Mouse (Mus musculus) gastrocnemius, postnatal 10 days (tissue): Measurements from ENCODE around the gene Cebpe. TPM values are rescaled to one million over a fixed set of nuclear protein-coding genes. Genes with fewer than 3 reads are reported as not detected.
A peak's percentile ranks its signal among the peaks of the same experiment; 100 is the strongest.

Source experiments
- DNase-seq: peaks from one replicate; pipeline ENCODE4 v3.0.0; 2021; ENCODE audit warnings: mixed read lengths
- long read RNA-seq, 2 experiments: library from polyadenylated mRNA; stranded (forward); transcript quantifications; one replicate each; pipeline ENCODE4 v2.0.0; 2021
- total RNA-seq, 2 experiments: library from RNA; stranded (reverse); gene quantifications; 2 replicates each; pipeline ENCODE4 v1.2.3; 2021

Cebpe gene
- total RNA-seq = under 1 TPM in 1 of 2 experiments, not detected in 1; 0.50 TPM
- long read RNA-seq, experiment 1 = 0 reads
- long read RNA-seq, experiment 2 = 0 reads

DNA sequence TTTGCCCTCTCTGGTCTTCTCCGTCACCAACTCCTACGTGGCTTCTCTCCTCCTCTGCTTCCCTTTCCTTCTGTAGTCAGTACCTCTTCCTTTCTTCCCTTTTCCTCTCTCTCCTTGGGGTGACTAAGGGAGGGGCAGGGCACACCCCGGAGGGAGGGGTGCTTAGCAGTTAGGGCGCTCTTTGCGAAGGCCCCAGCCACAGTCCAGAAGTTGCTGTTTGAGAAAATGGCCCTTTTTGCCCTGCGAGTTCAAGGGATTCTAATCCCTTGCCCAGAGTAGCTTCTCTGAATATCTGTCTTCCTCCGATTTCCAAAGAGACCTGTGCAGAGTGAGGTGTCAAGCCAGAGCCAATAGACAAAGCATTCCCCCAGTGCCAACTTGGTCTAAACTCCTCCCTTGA lies at the start of gene Cebpe:
Gene Cebpe (minus strand): TSS at position 101 of the 400 bp plus-strand sequence.
- no peak for DNase-seq

DNA sequence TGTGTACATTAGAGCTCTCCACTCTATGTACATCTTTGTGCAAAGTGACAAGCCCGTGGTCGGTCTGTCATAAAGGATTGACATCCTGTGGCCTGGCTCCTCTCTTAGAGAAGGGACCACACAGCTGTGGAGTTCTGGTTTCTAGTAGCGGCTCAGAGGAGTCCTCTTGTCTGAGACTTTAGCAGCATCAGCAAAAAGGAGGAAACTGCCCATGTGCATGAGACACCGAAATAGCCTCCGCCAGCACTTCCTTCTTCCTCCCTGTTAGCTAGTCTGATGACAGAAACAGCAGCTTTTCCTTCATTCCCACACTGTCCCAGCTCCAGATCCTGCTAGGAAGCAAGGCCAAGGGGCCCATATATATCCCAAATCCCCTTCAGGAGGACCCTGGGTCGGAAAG lies 44.4 kb upstream of the Cebpe start:
- no peak for DNase-seq

DNA sequence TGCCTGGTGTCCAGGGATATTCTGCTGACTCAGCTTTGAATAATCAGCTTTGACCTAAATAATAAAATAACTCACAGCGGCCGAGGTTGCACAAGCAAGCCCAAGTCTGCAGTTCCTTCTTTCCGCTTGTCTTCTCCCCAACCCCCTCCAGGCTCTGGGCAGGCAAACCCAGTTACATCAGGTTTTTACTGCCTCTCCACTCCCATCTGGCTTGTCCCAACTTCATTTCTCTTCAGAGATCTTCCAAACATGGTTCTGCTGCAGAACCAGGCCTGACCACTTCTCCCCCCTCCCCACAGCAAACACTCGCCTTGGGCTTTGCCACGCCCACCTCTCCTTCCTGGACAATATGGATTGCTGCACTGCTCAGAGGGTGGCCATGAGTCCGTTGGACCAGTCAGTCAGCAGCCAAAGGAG lies 42.6 kb upstream of the Cebpe start:
- DNase-seq = no peak

DNA sequence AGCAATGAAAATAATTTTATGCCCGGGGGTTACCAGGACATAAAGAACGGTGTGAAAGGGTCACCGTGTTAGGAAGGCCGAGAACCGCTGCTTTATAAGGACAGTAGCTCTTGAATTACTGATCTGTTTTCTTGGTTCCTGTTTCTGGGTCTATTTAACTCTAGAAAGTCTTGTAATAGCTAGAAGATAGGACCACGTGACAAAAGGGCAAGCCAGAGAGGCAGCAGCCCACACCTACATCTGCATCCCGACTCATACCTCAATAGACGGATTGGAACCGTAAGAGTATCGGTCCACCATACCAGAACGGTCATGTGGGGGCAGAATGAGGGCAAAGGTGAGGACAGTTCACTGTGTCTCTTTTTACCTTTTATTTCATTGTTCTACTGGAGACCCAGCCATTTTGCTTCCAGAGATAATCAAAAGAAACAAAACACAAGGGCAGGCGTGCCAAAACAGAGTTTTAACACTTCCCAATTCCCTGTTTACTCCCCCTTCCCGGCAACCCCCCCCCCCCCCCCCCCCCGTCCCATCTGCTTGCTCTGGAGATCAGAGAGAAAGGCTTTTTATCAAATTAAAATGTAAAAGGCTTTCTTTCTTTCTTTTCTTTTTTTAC lies 42.1 kb upstream of the Cebpe start:
- no peak for DNase-seq

DNA sequence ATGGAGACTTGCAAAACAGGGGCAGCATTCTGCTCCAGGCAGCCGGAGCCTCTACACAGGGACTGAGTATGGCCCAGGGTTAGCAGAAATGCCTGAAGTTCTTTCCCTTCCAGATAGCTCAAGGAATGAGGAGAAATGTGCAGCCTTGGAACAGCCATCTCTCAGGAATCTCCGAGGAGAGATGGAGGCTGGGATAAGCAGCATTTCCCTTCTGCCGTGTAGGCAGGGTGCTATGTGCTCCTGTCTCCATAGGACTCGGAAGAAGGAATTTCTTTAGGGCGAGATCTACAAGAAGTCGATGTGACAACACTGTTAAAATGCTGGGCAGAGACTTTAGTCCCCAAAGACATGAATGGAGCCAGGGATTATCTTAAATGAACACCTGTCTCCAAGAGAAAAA lies 41.0 kb upstream of the Cebpe start:
- no peak for DNase-seq

DNA sequence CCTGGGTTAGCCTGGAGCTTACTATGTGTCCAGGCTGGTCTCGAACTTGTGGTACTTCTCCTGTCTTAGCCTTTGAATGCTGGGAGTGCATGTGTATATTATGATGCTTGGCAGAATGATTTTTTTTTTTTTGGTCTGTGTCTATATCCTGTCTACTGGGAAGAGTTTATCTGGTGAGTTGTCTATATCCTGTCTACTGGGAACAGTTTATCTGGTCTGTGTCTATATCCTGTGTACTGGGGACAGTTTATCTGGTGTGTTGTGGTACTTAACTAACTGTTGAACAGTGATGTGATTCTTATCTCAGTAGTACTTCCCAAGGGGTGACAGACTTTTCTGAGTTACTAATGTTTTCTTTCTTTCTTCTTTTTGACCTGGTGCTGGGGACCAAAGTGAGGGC lies 39.8 kb upstream of the Cebpe start:
- no peak for DNase-seq

DNA sequence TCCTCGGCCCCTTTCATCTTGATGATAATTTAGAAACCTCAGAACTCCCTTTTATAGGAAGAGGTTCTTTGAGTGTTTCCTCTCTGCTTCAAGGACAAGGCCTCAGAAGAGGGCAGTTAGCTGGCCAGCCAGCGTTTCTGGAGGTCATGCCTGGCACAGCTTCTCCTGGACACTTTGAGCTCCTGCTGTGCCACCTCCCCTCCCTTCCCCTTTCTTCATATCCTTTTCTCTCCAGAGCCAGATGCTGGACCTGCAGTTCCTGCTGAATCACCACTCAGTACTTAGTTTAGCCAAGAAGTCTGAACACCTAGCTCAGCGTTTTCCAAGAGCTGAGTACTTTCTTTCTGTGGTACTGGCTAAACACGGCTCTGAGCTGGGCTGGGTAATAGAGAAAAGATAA lies 37.3 kb upstream of the Cebpe start:
- DNase-seq = no peak

DNA sequence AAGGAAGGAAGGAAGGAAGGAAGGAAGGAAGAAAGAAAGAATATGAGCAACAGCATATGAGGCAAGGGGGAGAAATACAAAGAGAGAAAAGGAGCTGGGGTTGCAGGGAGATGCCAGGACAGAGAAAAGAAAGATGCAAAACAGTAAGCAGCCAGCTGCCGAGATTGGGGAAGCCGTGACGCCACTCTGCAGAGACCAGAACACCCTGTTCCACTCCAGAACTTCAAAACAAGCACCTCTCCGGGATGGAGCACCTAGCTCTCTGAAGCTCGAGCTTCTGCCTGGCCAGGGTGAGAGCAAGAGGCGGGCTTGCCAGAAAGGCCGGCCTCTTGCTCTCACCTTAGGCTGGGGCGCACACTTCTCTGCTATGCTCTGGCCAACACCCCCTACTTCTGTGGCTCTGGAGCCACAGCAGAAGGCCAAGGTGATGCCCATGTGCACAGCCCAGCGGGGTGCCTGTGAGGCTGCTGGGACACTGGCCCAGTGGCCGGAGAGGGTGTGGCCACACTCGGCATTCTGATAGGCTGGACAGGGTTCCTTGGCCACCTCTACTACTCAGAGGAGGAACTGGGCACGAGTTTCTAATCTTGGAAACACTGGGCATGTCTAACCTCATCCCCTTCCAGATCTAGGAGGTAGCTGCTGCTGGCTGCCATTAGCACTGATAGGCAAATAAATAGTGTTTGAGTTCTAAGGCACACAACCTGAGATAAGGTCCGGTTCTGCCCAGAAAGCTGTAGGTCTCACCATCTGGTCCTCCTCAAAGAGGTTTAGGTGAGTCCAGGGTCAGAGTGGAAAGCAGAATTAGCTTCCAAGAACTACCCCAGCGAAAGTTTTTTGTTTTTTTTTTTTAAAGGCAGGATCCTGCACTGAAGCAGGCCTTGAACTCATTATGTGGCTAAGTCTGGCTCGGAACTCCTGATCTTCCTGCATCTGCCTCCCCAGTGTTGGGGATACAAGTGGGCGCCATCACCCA lies 36.3 kb upstream of the Cebpe start:
- DNase-seq = peak; percentile 46

DNA sequence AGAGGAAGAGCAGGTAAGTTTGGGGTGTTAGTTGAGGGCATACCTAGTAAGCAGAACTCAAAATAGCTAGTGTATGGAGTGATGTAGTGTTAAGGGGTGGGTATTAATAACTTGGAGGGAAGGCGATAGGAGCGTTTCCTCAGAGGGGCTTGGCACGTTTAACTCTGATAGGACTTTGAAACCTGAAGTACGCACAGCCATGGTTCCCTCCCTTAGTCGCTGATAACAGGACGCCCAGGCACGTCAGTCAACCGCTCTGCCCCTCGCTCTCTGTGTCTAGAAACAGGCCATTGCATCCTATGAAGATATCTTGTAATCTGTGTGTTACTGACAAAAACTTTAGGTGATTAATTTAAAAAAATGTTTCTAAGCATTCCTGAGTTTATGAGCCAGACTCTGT lies 34.1 kb upstream of the Cebpe start:
- DNase-seq = no peak

DNA sequence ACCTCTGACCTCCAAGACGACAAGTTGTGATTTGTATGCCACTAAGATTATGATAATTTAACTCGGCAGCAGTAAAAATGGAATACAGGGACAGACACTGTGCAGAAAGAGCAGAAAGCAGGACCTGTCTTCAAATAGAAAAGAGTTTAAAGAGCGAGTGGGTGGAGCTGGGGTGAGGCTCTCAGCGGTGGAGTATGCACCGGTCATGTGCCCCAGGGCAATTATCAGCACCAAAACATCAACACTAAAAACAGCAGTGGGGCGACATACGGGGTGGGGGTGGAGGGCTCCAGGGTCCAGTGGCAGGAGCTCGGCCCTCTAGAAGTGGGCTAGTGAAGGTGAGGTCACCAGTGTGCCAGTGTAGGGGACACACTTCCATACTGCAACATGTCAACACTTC lies 32.5 kb upstream of the Cebpe start:
- no peak for DNase-seq

DNA sequence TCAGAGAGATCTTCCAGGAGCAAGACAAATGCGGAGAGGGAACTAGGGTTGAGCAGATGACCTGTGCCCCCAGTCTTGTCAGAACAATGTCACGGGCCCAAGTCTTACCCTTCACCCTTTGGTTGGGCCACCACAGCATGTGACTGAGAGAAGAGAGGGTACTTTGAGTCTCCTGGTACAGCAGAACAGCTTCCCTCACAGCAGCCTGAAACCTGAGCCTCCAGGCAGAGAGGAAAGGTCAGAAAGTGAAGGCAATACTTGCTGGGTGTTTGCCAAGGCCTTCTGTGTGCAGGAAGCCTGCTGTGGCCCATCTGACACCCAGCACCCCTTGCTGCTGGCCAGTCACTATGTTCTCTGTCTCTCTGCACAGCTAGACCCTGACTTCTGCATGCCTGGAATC lies 30.4 kb upstream of the Cebpe start:
- peak; percentile 36 for DNase-seq

DNA sequence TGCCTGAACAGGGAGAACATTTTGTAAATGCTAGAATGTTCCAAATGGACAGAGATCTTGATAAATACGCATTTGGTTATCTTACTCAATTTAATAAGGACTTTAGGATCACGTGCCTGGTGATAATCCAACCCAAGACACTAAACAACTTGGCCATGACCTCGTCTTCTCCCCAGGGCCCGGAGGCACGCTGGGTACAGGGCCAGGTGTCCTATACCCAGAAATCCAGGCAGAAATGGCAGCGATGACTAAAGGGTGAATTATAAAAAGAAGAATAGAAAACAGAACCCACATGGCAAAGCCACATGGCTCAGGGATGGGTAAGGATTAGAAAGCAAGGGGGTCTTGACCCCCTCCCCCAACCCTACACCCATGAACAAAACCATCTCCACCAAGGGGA lies 29.7 kb upstream of the Cebpe start:
- no peak for DNase-seq

DNA sequence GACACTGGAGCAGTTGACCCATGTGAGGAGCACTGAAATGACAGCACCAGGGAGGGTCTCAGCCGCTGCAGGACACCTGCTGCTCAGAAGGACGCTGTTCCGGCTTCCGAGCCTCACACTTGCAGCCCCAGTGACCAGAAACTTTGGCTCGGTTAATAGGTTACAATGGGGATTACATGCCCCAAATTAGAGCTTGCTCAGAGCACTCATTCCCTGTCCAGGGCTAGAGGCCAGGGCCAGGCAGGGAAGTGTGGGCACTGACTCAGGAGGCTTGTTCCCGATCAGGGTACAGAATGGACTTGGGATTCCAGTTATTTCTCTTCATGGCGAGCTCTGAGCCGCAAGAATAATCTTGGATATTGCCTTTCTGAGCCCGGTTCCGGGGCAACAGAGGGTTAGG lies 25.7 kb upstream of the Cebpe start:
- no peak for DNase-seq

DNA sequence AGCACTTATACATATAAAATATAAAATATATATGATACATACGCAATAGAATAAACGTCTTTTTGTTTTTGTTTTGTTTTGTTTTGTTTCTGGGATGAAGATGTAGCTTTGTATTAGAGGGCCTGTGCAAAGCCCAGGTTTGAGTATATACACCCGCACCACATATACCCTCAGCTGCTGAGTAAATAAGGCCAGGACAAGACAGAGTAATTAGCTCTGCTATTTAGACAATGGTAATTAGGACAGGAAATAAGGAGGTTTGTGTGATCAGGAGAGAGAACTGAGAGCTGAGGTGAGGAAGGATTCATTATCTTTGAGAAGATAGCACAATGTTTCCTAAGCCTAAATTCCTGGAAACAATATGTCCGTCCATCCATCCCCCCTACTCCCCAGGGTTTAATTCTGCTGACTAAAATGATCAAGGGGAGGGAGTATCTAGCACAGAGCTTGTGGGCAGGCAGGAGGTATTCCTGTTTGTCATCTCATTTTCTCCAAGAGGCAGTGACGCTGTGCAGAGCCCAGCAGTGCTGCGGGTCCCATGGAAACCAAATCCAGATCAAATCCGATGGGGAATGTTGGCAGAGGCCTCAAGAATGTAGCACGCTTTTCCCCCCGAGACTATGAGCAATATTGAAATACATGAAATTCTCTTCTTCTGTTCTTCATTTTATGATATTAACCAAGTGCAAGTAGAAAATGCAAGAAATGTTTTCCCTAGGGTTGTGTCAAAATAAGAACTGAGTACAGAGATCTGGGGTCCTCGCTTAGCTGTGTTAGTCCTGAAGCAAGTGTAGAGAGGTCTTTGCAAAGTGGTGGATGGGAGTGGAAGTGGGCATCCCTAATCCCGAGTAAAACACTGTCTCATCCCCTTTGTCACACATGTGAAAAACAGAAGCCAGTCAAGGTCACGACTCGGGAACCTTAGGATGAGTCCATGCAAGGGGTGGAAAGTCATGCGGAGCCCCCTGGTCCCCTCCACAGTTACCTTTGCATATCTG lies 24.9 kb upstream of the Cebpe start:
- DNase-seq = no peak

DNA sequence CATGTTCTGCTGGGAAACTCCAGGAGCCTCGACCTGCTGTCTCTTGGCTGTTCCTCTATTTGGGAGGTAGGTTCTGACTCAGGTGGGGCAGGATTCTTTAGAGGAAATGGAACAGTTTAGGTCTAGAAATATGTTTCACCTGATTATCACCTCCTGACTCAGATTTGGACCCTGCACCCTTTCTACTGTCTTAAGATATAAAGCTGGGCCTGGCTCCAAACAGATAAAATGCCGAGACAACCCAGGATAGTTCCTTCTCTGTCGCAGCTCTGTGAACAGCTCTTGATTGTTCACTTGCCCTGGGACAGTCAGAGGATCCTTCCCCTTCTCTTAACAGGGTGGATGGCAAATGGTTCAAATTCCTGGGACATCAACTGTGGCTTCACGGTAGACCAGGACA lies 23.2 kb upstream of the Cebpe start:
- DNase-seq = no peak

DNA sequence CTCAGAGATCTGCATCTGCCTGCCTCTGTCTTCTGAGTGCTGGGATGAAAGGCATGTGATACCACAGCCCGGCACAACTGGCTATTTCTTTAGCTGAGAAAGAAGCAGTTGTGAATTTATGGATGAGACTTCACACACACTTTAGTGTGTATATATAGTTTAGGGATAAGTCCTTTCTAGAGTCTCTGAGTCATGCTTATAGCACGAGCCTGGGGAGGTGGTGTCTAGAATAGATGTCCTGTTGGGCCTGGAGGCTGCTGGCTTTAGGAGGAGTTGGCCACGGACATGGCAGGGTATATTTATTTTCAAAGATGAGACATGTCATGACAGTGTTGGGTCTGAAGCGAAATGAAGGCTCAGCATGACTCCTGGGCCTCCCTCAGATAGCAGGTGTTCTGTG lies 22.0 kb upstream of the Cebpe start:
- no peak for DNase-seq

DNA sequence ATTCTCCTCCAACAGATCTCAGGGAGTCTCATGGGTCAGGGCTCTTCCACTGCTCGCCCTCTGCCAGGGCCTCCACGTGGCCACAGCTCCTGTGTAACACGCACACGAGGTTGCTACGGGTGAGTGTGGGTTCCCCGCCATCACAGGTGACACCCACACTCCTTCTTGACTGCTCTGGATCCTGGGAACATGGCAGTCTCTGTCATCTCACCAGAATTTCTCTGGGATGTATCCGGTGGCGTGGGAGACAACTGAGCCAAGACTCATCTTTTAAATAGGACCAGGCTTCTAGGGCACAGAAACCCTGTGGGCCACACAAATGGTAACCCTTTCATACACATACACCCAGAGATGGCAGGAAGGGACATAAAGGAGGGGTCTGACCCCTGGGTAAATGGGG lies 20.2 kb upstream of the Cebpe start:
- DNase-seq = no peak

DNA sequence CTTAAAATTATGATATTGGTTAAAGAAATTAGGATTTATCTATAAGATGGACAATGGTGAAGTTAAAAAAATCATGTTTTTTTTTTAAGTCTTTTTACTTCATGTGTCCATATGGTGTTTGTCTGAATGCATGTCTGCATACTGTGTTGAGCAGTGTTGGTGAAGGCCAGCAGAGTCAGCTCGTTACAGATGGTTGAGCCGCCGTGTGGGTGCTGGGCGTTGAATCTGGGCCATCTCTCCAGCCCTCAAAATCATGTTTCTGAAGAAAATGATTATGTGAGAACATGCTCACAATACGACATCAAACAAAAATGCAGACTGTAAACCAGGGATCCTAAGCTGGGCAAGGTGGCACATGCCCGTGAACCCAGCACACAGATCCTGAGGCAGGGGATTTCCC lies 18.3 kb upstream of the Cebpe start:
- DNase-seq = no peak

DNA sequence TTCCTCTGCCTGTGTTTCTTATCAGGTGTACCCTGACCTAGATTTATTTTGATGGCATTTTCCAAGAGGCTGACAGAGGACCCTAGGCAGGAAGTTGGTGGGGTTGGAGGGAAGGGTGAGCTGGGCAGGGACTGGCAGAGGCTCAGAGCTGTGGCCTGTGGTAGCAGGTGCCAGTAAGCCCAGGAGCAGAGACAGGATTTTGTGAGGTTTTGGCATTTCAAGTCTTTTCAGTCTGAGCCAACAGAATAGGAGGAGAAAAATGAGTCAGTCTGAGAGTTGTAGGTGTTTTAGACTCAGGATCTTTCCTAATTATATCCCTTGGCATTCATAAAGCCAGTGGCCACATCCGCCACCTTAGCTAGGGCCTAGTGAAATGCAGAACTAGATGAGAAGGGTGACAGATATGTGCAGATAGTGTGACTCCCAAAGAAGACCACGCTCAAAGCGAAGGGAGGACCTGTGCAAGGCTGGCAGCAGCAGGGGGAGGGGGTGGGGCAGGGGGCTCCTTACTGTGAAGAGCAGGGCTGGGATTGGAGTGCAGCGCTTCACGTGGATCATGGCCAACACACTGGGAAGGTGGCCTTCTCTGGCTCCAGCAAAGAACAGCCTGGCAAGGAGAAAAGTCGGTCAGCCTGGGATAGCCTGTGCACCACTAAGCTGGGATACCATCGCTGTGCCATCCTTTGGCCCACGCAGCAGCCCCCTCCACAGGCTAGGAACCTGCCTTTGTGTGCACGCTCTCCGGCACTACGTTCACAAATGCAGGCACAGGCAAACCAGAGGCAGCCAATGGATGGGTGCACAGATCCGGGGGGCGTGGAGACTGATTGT lies 17.1 kb upstream of the Cebpe start:
- no peak for DNase-seq

DNA sequence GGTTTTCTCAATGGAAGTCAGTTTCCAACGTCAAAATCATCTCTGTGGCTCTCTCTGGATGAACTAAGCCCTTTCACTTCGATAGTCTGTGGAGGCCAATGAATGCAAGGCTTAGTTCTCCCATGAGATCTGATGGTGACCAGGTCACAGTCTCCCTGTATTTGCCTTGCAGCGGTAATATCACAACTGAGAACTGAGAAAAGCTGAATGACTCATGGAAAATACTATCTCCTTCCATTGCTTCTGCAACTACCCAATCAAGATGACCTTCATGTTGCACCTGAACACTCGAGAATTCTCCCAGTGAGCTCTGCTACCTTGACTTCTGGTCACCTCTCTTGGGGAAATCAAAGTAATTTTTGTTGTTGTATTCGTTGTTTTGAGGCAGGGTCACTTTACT lies 15.6 kb upstream of the Cebpe start:
- no peak for DNase-seq

DNA sequence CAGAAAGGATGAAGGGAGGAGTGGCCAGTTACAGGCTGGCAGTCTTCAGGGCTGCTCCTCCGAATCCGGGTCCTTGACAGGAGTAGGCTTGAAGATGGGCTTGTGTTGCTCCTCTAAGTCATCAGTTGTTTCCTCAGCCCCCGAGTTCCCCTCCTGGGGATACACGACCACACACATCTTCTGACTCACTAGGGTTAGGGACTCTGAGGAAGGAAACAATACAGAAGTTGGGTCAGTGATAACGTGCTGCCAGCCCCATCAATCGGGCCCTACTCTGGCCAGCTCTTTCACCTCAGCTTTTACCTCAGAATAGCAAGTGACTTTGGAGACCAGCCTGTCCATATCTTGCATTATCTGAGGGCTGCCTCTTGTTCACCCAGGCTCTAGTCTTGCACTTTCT lies 12.1 kb upstream of the Cebpe start:
- DNase-seq = no peak

DNA sequence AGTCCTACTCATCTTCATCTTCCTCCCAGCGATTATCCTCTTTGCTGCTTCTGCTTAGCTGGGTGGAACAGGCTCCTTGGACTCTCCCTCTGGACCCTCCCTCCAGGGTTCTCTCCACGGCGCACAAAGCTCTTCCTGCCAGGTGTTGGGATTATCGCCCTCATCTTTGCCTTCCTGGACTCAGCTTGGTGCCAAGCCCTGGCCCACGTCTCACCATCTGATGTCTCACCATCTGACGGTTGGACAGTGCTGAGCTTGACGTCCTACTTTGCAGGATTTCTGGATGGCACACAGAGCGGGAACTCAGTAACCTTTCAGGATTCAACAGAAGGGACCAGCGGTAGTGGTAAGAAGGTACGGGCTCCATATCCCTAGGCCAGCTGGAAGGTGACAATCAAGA lies 9.7 kb upstream of the Cebpe start:
- DNase-seq = no peak
